Mouse (Mus musculus) spleen, adult 2 months (tissue): ENCODE data around the gene Col20a1.

Experiments
- CTCF ChIP-seq: fragments of 200-500 bp; IDR thresholded peaks from 2 replicates; pipeline ENCODE4 v1.5.1; 2011; ENCODE audit warnings: mild to moderate bottlenecking, inconsistent platforms; ENCODE audit not compliant: insufficient read depth, insufficient read length, insufficient replicate concordance; ENCODE audit errors: extremely low read depth
- POLR2A ChIP-seq: fragments of 200-500 bp; IDR thresholded peaks from 2 replicates; pipeline ENCODE4 v1.6.1; 2011; ENCODE audit warnings: low read depth, low read length, inconsistent platforms

DNA sequence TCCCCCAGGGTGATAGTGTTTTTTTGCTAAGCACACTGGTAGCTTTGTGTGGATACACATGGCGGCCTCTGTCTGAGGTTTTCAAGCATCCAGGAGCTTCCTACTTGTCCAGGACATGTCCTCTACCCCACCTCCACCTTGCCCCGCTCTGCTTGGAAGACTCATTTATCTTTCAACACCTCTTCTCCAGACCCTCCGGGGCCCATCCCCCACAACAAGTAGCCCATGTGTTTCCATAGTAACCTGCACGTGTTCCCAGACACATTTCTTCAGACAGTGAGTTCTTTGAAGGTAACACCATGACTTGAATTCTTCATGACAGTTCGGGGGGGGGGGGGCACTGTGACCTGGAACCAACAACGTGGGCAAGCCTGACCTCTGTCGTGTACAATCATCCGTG is 71.0 kb downstream of the Col20a1 start:
- TF ChIP-seq CTCF, result no peak
- TF ChIP-seq POLR2A, result no peak
